Mouse (Mus musculus) hindbrain, embryonic 15.5 days (tissue): Measurements from ENCODE around the gene Aebp2. TPM values are rescaled to one million over a fixed set of nuclear protein-coding genes. Genes with fewer than 3 reads are reported as not detected.

Experiments
- ATAC-seq: fragments of 200-750 bp; cut with Nextera tagmentation; 2 replicates; pipeline ENCODE4 v1.8.0; 2017; ENCODE audit warnings: low read depth, moderate number of reproducible peaks, moderate TSS enrichment; ENCODE audit not compliant: low FRiP score
- H3K27ac ChIP-seq: fragments of 300-500 bp; sonication (generic); replicated peaks from 2 replicates; pipeline ENCODE4 v1.5.1; 2015; ENCODE audit warnings: mild to moderate bottlenecking, inconsistent platforms
- H3K27me3 ChIP-seq: fragments of 300-500 bp; sonication (generic); 2 replicates; pipeline ENCODE4 v1.6.1; 2015; ENCODE audit warnings: control low read depth, inconsistent platforms
- H3K36me3 ChIP-seq: fragments of 300-500 bp; sonication (generic); 2 replicates; pipeline ENCODE4 v1.6.1; 2015; ENCODE audit warnings: control low read depth, inconsistent platforms
- H3K4me1 ChIP-seq: fragments of 300-500 bp; sonication (generic); replicated peaks from 2 replicates; pipeline ENCODE4 v1.6.1; 2015; ENCODE audit warnings: control low read depth, inconsistent platforms
- H3K4me2 ChIP-seq: fragments of 300-500 bp; sonication (generic); 2 replicates; pipeline ENCODE4 v1.6.1; 2015; ENCODE audit warnings: moderate library complexity, mild to moderate bottlenecking, inconsistent platforms
- H3K4me3 ChIP-seq: fragments of 300-500 bp; sonication (generic); 2 replicates; pipeline ENCODE4 v1.5.1; 2015; ENCODE audit warnings: mild to moderate bottlenecking, inconsistent platforms
- H3K9ac ChIP-seq: fragments of 300-500 bp; sonication (generic); 2 replicates; pipeline ENCODE4 v1.6.1; 2015; ENCODE audit warnings: inconsistent platforms
- H3K9me3 ChIP-seq: fragments of 300-500 bp; sonication (generic); 2 replicates; pipeline ENCODE4 v1.6.1; 2016; ENCODE audit warnings: control low read depth, inconsistent platforms
- WGBS: fragments of 180-500 bp; shearing (Covaris S2); methylation state at CpG from one replicate; pipeline ENCODE4 v1.1.7; 2015; 5-methylcytosine and 5-hydroxymethylcytosine counted together
- polyA plus RNA-seq: library from polyadenylated mRNA; unstranded; fragments of >200 nt; fragmentation: Nextera tagmentation; extraction: Ambion mirVana; gene quantifications from 2 replicates; pipeline ENCODE4 v1.2.1, GENCODE M21; 2015

Aebp2 gene
- polyA plus RNA-seq, 1 experiment from 2014 or later = 8.6 TPM

DNA sequence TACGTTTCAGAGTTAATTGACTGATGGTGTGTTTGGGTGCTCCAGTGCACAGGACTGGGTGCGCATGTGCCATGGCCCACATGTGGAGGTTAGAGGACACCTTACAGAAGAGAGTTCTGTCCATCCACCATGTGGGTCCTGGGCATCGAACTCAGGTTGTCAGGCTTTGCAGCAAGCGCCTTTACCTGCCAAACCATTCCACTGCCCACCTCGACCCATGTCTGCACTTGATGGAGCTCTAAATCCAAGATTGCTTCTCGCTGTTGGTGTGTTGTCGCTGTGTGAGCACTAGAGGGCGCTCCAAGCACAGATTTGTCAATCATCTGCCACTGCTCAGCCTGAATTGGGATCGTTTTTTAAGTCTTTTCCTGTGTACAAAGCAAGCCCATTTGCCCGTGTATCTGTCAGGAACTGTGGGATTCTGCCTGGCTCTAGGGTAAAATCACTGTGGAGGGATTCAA lies 92.5 kb downstream of the Aebp2 start:
- Histone ChIP-seq H3K27ac (no peak overlapping the region), H3K4me3 (no peak overlapping the region), H3K27me3 (peaks cover 3% of the 10 kb centered on the region; the same call in 1 of the 2 replicates), H3K4me2 (no peak overlapping the region), H3K9ac (no peak overlapping the region), H3K4me1 (peaks cover 4% of the 10 kb centered on the region), H3K36me3 (no peaks in the 10 kb centered on the region), H3K9me3 (no peaks in the 10 kb centered on the region)
- WGBS = 24% methylated on average over 10 of the region's 10 CpGs
- peak; percentile 65 for ATAC-seq

GRCm38 (mm10) chr6:140722058-140722457 lies 99.6 kb downstream of the Aebp2 start:
- H3K27me3 ChIP-seq = no peaks in the 10 kb centered on the region
- no peaks in the 10 kb centered on the region for H3K9me3 ChIP-seq
- no peak overlapping the region for H3K9ac ChIP-seq
- H3K4me1 ChIP-seq = no peaks in the 10 kb centered on the region
- WGBS = 83% methylated on average over 10 of the region's 10 CpGs
- no peak for ATAC-seq
- H3K4me2 ChIP-seq = no peak overlapping the region
- H3K4me3 ChIP-seq = no peak overlapping the region
- no peaks in the 10 kb centered on the region for H3K36me3 ChIP-seq
- no peak overlapping the region for H3K27ac ChIP-seq

Other genes starting within 250 kb of the Aebp2 start
- gene Plekha5, start 198.6 kb upstream of the Aebp2 start, polyA plus RNA-seq = 38.1 and 40.3 TPM in 2 replicates
- not detected in 2 replicates for gene Gm11077, start 106.6 kb downstream of the Aebp2 start, polyA plus RNA-seq